ENCODE assay signal across 11 mouse cellular contexts in the genomic region with DNA sequence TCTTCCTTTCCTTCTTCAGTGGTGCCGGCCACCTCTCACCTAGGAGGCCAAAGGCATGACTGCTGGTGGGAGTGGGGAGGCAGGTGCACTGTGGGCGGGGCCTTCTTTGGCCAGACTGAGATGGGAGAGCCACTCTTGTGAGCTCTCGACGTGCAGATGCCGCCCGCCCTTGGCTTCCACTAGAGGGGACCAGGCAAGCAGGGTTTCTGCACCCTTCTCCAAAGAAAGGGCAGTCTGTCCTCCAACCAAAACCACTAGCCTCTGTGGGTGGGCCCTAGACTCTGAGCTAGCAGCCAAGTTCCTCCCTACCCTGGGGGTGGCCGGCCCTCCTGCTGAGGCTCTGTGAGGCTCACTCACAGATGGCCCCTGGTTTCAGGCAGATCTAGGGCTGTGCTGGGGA. TPM values are rescaled to one million over a fixed set of nuclear protein-coding genes. Genes with fewer than 3 reads are reported as not detected.
DNase-seq lines count a peak whose midpoint lies in the region; ATAC-seq and TF ChIP-seq lines count a peak whose summit lies in the region.
"Had no signal": no experiment of that assay in that cellular context is flagged by ENCODE, and none has a peak within 500 bp of the region (broad histone marks: within the 10 kb centered on the region; RNA-seq: fewer than 3 reads in every experiment).

No protein-coding gene starts in this region.

- H3K4me3 ChIP-seq in neural tube, embryonic 13.5 days = no peak overlapping the region
- H3K4me3 ChIP-seq in lung, postnatal 0 days (ENCODE audit: low read depth, low read length) = no peak overlapping the region
- no peak overlapping the region for H3K4me3 ChIP-seq in stomach, embryonic 16.5 days (replicated peaks; ENCODE audit: low read length)
- H3K4me3 ChIP-seq: liver, embryonic 15.5 days had no signal

- H3K9ac ChIP-seq in neural tube, embryonic 13.5 days = no peak overlapping the region
- no peak overlapping the region for H3K9ac ChIP-seq in lung, postnatal 0 days (replicated peaks; ENCODE audit: low read depth)
- no peak overlapping the region for H3K9ac ChIP-seq in stomach, embryonic 16.5 days (ENCODE audit: low read length)
- H3K9ac ChIP-seq: liver, embryonic 15.5 days had no signal

- no peak for TF ChIP-seq EP300 in lung, postnatal 0 days (IDR thresholded peaks at IDR 0.05)

- H3K36me3 ChIP-seq in neural tube, embryonic 13.5 days = peaks cover 89% of the 10 kb centered on the region
- peaks cover 12% of the 10 kb centered on the region; the same call in 1 of the 2 replicates for H3K36me3 ChIP-seq in lung, postnatal 0 days (ENCODE audit: insufficient read depth, low read length)
- H3K36me3 ChIP-seq in stomach, embryonic 16.5 days (ENCODE audit: control insufficient read depth, insufficient read depth, low read length) = peaks cover 26% of the 10 kb centered on the region

- H3K27ac ChIP-seq in neural tube, embryonic 13.5 days (replicated peaks) = 0 out of 2 replicates have a peak overlapping the region, but pooled peaks have one; percentile 3
- H3K27ac ChIP-seq in lung, postnatal 0 days (ENCODE audit: low read length) = peak overlapping the region; percentile 57; the same call in 1 of the 2 replicates
- H3K27ac ChIP-seq in stomach, embryonic 16.5 days (ENCODE audit: low read length) = peak overlapping the region; percentile 29; the same call in 1 of the 2 replicates
- H3K27ac ChIP-seq: liver, embryonic 15.5 days had no signal

- H3K4me2 ChIP-seq in neural tube, embryonic 13.5 days = no peak overlapping the region
- H3K4me2 ChIP-seq in lung, postnatal 0 days (replicated peaks; ENCODE audit: low read depth, low read length) = no peak overlapping the region
- no peak overlapping the region for H3K4me2 ChIP-seq in stomach, embryonic 16.5 days (ENCODE audit: low read depth, low read length)
- H3K4me2 ChIP-seq: heart, embryonic 11.5 days; liver, embryonic 15.5 days had no signal

- WGBS in neural tube, embryonic 13.5 days = 76% methylated on average over 7 of the region's 7 CpGs
- WGBS in lung, postnatal 0 days = 56% methylated on average over 7 of the region's 7 CpGs
- WGBS in stomach, embryonic 16.5 days = 64% methylated on average over 7 of the region's 7 CpGs

- H3K27me3 ChIP-seq in neural tube, embryonic 13.5 days = no peaks in the 10 kb centered on the region
- H3K27me3 ChIP-seq in lung, postnatal 0 days (replicated peaks; ENCODE audit: insufficient read depth, low read length) = no peaks in the 10 kb centered on the region
- H3K27me3 ChIP-seq in stomach, embryonic 16.5 days (ENCODE audit: control insufficient read depth, insufficient read depth, low read length) = no peaks in the 10 kb centered on the region
- H3K27me3 ChIP-seq: liver, embryonic 15.5 days had no signal

- peaks cover 5% of the 10 kb centered on the region for H3K4me1 ChIP-seq in neural tube, embryonic 13.5 days (replicated peaks)
- H3K4me1 ChIP-seq in lung, postnatal 0 days (ENCODE audit: insufficient read depth, low read depth, low read length) = no peaks in the 10 kb centered on the region
- H3K4me1 ChIP-seq in stomach, embryonic 16.5 days (ENCODE audit: control insufficient read depth, insufficient read depth, low read length) = peaks cover 5% of the 10 kb centered on the region; the same call in 1 of the 2 replicates

- intact Hi-C loops in gastrocnemius, postnatal 14 days (cut with DNase I; ENCODE audit: low total_unique reads) = no loop called here

- H3K9me3 ChIP-seq in neural tube, embryonic 13.5 days = no peaks in the 10 kb centered on the region
- no peaks in the 10 kb centered on the region for H3K9me3 ChIP-seq in lung, postnatal 0 days (ENCODE audit: low read length)
- H3K9me3 ChIP-seq in stomach, embryonic 16.5 days (replicated peaks; ENCODE audit: control insufficient read depth, low read length) = peaks cover 6% of the 10 kb centered on the region; the same call in 1 of the 2 replicates
- H3K9me3 ChIP-seq: liver, embryonic 15.5 days had no signal

- 0 out of 2 replicates have a peak, but pooled peaks have one; percentile 22 for TF ChIP-seq CTCF in lung, postnatal 0 days (IDR thresholded peaks at IDR 0.05)

- DNase-seq in gastrocnemius, postnatal 14 days = peak; percentile 33
- no peak for DNase-seq in gastrocnemius, postnatal 10 days
- no peak for DNase-seq in neural tube, embryonic 10.5 days (ENCODE audit: extremely low spot score, low spot score)
- DNase-seq in lung, postnatal 0 days (ENCODE audit: low spot score) = peak; percentile 71
- no peak for DNase-seq in thymus, adult 18-20 months
- no peak for DNase-seq in adrenal gland, postnatal 14 days

- no peak for ATAC-seq in neural tube, embryonic 13.5 days (ENCODE audit: low read depth)
- peak; percentile 74 for ATAC-seq in lung, postnatal 0 days
- ATAC-seq in stomach, embryonic 16.5 days (ENCODE audit: insufficient read depth, low FRiP score) = peak; percentile 53

RNA-seq across cellular contexts. Expression of a gene that starts 25.7 kb away (rescaled TPM):
- total RNA-seq in gastrocnemius, postnatal 14 days (2021) = not detected
- total RNA-seq in gastrocnemius, postnatal 10 days (2021) = not detected
- polyA plus RNA-seq in neural tube, embryonic 13.5 days (2015; fragmentation: Nextera tagmentation; extraction: Ambion mirVana) = not detected in 2 replicates
- polyA plus RNA-seq in lung, postnatal 0 days (2015; fragmentation: Nextera tagmentation; extraction: Ambion mirVana) = 0.13 and 0.27 TPM in 2 replicates
- 0.08 TPM in 1 of 2 replicates, not detected in the other for polyA plus RNA-seq in stomach, embryonic 16.5 days (2015; fragmentation: Nextera tagmentation; extraction: Ambion mirVana)
- not detected in 2 replicates for total RNA-seq in adrenal gland, postnatal 14 days (2021)
- polyA plus RNA-seq: C2C12; liver, embryonic 15.5 days had no signal

RNA-seq across cellular contexts. Expression of a gene that starts 25.7 kb away (rescaled TPM):
- 100 to 1,000 TPM; 161 to 166 TPM for total RNA-seq in gastrocnemius, postnatal 14 days (2021)
- total RNA-seq in gastrocnemius, postnatal 10 days (2021) = 100 to 1,000 TPM; 173 to 178 TPM
- 23.4 and 27.2 TPM in 2 replicates for polyA plus RNA-seq in neural tube, embryonic 13.5 days (2015; fragmentation: Nextera tagmentation; extraction: Ambion mirVana)
- 29.3 and 33.4 TPM in 2 replicates for polyA plus RNA-seq in lung, postnatal 0 days (2015; fragmentation: Nextera tagmentation; extraction: Ambion mirVana)
- 51.6 and 53.0 TPM in 2 replicates for polyA plus RNA-seq in stomach, embryonic 16.5 days (2015; fragmentation: Nextera tagmentation; extraction: Ambion mirVana)
- total RNA-seq in adrenal gland, postnatal 14 days (2021) = 105 and 107 TPM in 2 replicates

RNA-seq across cellular contexts. Expression of a gene that starts 33.9 kb away (rescaled TPM):
- 10 to 100 TPM in 1 of 2 experiments, 1 to 10 TPM in 1; 9.1 to 10.8 TPM for total RNA-seq in gastrocnemius, postnatal 14 days (2021)
- total RNA-seq in gastrocnemius, postnatal 10 days (2021) = 10 to 100 TPM; 10.0 to 11.4 TPM
- polyA plus RNA-seq in neural tube, embryonic 13.5 days (2015; fragmentation: Nextera tagmentation; extraction: Ambion mirVana) = 23.2 and 24.2 TPM in 2 replicates
- 11.1 and 12.7 TPM in 2 replicates for polyA plus RNA-seq in lung, postnatal 0 days (2015; fragmentation: Nextera tagmentation; extraction: Ambion mirVana)
- polyA plus RNA-seq in stomach, embryonic 16.5 days (2015; fragmentation: Nextera tagmentation; extraction: Ambion mirVana) = 18.3 and 22.0 TPM in 2 replicates
- total RNA-seq in adrenal gland, postnatal 14 days (2021) = 21.7 and 23.5 TPM in 2 replicates

RNA-seq across cellular contexts. Expression of a gene that starts 35.7 kb away (rescaled TPM):
- total RNA-seq in gastrocnemius, postnatal 14 days (2021) = 10 to 100 TPM; 19.9 to 21.7 TPM
- total RNA-seq in gastrocnemius, postnatal 10 days (2021) = 10 to 100 TPM; 27.2 to 31.1 TPM
- 55.5 and 58.7 TPM in 2 replicates for polyA plus RNA-seq in neural tube, embryonic 13.5 days (2015; fragmentation: Nextera tagmentation; extraction: Ambion mirVana)
- polyA plus RNA-seq in lung, postnatal 0 days (2015; fragmentation: Nextera tagmentation; extraction: Ambion mirVana) = 102 and 110 TPM in 2 replicates
- polyA plus RNA-seq in stomach, embryonic 16.5 days (2015; fragmentation: Nextera tagmentation; extraction: Ambion mirVana) = 97.5 and 102 TPM in 2 replicates
- total RNA-seq in adrenal gland, postnatal 14 days (2021) = 45.5 and 56.4 TPM in 2 replicates

RNA-seq across cellular contexts. Expression of a gene that starts 53.5 kb away (rescaled TPM):
- total RNA-seq in gastrocnemius, postnatal 14 days (2021) = 1 to 10 TPM; 2.6 to 4.0 TPM
- total RNA-seq in gastrocnemius, postnatal 10 days (2021) = 1 to 10 TPM; 3.8 to 9.3 TPM
- polyA plus RNA-seq in neural tube, embryonic 13.5 days (2015; fragmentation: Nextera tagmentation; extraction: Ambion mirVana) = 4.9 and 7.2 TPM in 2 replicates
- polyA plus RNA-seq in lung, postnatal 0 days (2015; fragmentation: Nextera tagmentation; extraction: Ambion mirVana) = 2.3 and 2.9 TPM in 2 replicates
- polyA plus RNA-seq in stomach, embryonic 16.5 days (2015; fragmentation: Nextera tagmentation; extraction: Ambion mirVana) = 2.8 and 3.0 TPM in 2 replicates
- 7.1 and 9.8 TPM in 2 replicates for total RNA-seq in adrenal gland, postnatal 14 days (2021)

Comparison
In these comparisons a context has a peak if more than half of its experiments do, and no peak if none do; other contexts are left out.
1. DNase-seq: peak in gastrocnemius, postnatal 14 days (single experiment) and lung, postnatal 0 days (single experiment); none in gastrocnemius, postnatal 10 days (single experiment), neural tube, embryonic 10.5 days (single experiment), thymus, adult 18-20 months (0 of 2) and adrenal gland, postnatal 14 days (single experiment).
2. H3K27ac ChIP-seq: peak in every context shown above with its lines; median percentile 57 in lung, postnatal 0 days; 29 in stomach, embryonic 16.5 days; 3 in neural tube, embryonic 13.5 days.